Mouse (Mus musculus) liver, adult 2 months (tissue): Measurements from ENCODE around the gene Zbtb34.

ENCODE experiments used
- CTCF ChIP-seq: fragments of 200-500 bp; IDR thresholded peaks from 2 replicates; pipeline ENCODE4 v1.5.1; 2011; ENCODE audit warnings: low read depth, low read length, control low read depth
- POLR2A ChIP-seq: fragments of 200-500 bp; IDR thresholded peaks from 2 replicates; pipeline ENCODE4 v1.6.1; 2011; ENCODE audit warnings: low read length, control low read depth; ENCODE audit not compliant: insufficient read depth; ENCODE audit errors: extremely low read depth

DNA sequence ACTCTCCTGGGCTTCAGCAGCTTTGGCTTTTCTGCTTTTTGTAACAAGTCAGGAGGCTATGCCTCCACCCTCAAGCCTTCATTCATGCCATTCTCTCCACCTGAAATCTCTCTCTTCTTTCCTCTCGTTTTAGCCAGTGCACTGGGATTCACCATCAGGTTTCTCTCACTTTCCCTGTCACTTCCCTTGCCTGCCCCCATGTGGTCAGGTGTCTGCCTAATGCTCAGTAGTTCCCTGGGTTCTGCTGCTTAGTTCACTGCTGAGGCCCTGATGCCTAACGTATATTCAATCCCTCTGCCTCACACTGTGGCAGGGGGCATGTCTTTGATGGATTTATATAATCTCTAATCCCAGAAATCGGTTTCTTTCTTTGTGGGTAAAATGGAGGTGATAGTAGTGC is 29.9 kb downstream of the Zbtb34 start:
- TF ChIP-seq CTCF (peak; percentile 51; the same call in 1 of the 2 replicates), POLR2A (no peak)
